Mouse (Mus musculus): ENCODE measurements around the gene Sapcd1.
"Not testable (repeated sequence)": the region's sequence is repeated elsewhere in the genome, so short reads cannot be mapped to it uniquely, and the experiment has no call there.

The Sapcd1 gene

DNA sequence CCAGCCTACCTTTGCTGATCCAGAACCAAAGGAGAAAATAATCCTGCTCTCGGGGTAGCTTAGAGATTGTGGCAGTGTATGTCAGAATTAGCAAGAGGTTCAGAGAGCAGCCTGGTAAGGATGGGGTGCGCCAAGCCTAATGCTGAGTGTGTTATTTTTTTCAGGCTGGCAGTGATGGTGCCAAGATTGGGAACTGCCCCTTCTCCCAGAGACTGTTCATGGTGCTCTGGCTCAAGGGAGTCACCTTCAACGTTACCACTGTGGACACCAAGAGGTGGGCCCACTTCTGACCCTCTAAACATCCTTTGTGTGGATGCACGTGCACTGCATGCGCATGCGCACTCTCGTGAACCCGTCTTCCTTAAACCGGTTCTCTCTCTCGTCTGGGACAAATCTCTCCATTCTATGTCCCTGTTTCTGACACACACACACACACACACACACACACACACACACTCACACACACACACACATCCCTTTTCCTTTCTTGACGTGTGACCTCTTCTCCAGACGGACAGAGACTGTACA lies 24.5 kb upstream of the Sapcd1 start:
- no peak for DNase-seq (ENCODE audit: low spot score in 2 of 2)

DNA sequence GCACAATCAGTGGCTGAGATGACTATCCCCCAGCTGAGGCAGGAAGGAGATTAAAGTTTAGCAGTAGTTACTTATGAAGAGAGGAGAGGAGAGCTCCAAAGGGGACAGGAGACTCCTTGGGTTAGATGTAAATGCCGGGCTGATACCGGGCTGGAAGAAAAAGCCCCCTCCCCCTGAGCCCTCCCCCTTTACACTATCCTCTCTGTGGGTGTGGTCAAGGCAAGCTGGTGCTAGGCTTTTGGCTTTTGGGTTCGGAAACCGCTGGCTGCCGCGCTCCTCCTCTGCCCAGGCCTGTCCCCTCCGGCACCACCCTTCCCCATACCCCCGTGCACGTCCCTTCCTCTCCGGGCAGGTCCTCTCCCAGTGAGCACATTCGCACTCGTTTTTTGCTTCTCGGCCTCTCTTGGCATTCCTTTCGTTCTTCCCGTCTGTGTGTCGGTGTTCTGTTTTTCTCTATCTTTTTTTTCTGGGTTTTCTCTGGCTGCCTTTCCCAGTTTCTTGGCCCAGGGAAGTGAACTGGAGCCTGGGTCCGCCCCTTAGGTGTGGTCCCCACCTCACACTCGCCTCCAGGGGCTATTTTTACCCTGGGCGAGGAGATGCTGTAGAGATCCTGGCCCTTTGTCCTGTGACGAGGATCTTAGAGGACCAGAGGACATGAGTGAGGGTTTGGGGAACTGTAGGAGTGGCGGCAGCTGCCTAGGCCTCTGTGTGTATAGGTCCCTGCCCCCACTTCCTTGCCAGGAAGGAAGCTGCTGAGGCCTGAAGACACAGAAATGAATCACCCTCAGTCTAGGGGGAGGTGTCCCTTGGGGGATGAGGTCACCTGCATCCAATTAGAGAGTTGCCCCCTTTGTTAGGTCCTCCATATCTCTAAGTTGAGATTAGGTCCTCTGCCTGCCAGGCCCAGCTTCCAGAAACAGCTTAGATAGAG lies 23.6 kb upstream of the Sapcd1 start:
- peak; percentile 68 to 69 for DNase-seq (ENCODE audit: low spot score in 2 of 2)

DNA sequence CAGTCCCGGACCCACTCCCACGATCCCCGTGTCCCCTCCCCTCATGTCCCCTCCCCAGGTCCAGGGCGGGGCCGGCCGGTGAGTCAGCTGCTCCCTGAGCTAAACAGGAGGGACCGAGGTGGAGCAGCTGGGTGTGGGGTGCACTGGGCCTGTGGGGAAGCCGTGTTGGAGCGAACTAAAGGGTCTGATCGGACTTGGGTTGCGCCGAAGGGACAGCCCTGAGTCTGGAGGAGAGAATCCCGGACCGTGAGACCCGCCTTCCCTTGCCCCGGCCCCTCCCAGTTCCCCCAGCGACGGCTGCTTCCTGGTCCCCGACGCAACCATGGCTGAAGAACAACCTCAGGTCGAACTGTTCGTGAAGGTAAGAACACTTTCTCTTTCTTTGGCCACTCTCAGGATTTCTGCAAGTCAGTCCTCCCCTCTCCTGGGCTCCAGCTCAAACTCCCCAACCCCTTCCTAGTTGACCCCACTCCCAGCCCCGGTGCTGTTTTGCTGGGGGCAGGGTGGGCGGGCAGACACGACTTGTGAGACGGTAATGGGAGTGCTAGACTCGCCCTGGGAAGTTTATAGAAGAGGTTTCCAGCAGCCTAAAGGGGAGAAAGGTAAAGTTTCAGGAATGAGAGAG lies 22.4 kb upstream of the Sapcd1 start:
- peak; percentile 75 to 80 for DNase-seq (ENCODE audit: low spot score in 2 of 2)

DNA sequence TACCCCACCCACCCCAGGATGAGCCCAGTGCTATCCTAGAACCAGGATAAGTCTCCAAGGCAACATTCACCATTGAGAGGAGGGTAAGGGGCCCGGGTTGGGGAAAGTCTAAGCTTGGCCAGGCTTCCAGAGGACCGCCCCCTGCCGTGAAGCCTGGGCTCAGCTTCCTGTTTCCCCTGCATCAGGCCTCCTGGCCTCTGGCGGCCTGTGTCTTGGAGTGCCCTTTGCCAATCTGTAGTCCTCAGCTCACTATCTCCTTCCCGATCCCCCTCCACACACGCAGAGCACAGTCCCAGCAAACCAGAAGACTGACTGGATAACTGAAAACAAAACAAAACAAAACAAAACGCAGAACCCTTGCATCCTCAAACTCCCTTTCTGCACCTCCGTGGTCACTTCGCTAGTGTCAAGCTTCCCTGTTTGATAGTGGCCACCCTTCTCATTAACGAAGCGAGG lies 21.8 kb upstream of the Sapcd1 start, which contains the start of gene Clic1:
TSS of gene Clic1 (plus strand) at position 406 of the 456 bp plus-strand sequence.
- peak; percentile 74 to 79 for DNase-seq (ENCODE audit: low spot score in 2 of 2)

DNA sequence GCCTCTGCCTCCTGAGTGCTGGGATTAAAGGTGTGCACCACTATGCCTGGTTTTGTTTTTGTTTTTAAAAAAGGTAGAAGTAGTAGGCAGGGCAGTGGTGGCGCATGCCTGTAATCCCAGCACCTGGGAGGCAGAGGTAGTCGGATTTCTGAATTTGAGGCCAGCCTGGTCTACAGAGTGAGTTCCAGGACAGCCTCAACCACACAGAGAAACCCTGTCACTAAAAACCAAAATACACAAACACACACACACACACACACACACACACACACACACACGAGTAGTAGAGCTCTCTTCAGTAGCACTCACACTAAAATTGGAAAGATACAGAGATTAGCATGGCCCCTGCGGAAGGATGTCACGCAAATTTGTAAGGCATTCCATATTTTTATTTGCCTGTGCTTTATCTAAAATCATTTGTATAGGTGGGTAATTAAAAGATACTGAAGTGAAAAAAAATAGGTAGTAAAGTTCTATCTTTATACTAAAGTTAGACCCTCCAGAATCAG lies 21.2 kb upstream of the Sapcd1 start:
- DNase-seq (ENCODE audit: low spot score in 2 of 2), result no peak

DNA sequence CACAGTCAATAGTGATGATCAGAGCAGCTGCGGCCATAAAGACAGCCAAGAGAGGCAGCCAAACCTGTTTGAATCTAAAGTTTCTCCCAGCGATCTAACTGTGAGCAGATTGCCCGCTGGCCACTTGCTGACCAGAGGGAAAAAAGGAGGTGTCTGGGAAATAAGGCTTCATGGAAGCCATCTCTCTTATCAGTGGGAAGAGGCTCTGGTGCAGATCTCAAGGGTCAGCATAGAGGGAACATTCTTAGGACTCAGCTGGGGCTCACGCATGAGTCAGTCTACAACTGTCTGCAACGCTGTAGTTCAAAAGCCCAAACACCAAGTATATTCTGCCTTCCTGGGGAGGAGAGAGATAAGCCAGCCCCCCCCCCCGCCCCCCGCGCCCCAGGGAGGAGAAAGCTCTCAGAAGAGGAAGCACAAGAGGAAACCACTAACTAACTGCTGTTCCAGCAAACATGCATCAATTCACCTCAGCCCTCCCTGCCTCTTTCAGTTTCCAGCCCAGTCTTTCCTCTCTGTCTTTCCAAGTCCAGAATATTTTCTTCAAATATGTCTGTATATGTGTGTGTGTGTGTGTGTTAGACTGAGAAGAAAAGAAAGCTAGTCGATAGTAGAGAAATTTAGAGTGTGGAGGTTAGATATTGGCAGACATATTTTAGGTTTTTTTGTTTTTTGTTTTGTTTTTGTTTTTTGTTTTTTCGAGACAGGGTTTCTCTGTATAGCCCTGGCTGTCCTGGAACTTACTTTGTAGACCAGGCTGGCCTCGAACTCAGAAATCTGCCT lies 20.5 kb upstream of the Sapcd1 start:
- DNase-seq (ENCODE audit: low spot score in 2 of 2), result no peak

DNA sequence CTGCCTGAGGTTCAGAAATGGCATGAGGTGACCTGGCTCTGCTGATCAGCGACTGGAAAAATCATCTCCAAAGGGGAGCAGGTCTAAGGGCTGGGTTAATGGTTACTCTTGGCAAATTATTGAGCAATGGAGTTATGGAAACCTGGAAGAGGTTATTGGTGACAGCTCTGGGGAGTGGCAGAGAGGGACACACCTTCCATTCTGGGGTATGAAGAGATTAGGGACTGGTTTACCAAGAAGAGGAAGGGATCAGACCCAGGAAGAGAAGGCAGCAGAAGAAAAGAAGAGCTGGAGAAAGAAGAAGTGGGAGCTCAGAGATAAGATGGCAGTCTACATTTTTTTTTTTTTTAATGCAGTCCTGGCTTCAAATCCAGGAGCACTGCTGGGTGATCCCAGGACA lies 19.9 kb upstream of the Sapcd1 start:
- no peak for DNase-seq (ENCODE audit: low spot score in 2 of 2)

DNA sequence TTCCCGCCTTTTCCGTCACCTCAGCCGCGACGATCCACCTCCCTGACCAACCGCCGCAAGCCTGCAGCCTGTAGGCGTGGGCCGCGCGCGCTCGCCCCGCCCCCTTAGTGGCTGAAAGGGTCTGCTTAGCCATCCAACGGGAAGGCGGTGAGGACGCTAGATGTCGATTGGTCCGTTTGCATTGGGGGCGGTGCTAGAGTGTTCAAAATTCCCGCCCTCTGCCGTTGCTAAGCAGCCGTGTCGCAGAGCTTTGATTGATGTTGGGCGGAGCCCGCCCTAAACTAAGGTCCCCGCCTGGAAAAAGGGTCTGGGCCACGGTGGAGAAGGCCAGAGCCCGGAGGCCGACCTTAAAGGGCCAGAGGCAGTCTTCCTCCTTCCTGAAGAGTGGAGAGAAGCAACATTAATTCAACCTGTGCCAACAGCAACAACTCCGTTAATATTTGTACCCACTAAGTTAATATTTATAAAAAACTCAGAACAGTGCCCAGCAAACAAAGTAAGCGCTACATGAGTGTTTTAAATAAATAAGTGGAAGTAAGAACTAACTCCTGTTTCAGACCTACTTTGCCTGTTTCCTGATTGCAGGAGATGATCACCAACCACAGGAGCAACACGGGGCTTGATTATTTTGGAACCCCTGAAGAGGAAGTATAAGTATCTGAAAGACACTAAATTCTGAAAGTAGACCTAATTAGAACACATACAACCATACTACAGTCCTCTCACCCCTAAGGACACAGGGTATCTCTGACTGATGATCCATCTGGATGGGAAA lies 19.1 kb upstream of the Sapcd1 start, which contains the start of gene Msh5:
TSS of gene Msh5 (minus strand) at position 65 of the 775 bp plus-strand sequence.
- peak; percentile 96 for DNase-seq (ENCODE audit: low spot score in 2 of 2)

DNA sequence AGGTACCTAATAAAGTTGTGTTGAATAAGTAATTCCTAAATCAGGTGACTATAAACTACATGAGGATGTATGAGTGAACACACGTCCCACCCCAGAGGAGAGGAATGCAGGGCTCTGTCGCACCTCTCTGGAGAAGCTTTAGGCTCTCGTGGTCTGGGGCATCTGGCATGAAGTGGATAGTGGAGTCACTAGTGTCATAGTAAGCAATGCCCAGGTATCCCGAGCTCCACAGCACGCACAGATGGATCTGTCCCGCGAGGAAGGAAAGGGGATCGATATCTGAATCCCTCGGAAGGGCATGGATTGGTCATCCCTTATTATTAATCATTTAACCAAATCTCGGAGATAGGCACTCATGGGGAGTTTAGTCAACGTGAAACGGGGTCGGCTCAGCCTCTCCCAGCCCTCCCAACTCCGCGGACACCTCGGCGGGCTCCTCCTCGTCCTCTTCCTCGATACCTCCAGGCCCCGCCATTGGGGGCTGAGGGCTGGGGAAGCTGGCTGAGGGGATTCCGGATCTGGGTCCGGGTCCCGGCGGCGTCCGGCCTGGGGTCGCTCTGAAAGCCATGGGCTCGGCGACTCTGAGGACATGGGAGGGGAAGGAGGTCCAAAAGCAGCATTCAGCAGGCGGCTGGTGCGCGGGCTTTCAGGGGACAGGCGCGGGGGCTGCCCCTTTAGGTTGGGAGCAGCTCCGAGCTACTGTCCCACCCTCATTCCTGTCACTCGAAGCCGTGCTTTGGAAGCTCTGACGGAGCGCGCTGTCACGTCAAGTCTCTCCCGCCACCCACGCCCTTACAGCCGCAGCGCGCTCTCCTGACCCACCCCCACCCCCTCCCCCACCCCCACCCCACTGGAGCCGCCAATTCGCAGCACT lies 18.2 kb upstream of the Sapcd1 start:
- no peak for DNase-seq (ENCODE audit: low spot score in 2 of 2)

DNA sequence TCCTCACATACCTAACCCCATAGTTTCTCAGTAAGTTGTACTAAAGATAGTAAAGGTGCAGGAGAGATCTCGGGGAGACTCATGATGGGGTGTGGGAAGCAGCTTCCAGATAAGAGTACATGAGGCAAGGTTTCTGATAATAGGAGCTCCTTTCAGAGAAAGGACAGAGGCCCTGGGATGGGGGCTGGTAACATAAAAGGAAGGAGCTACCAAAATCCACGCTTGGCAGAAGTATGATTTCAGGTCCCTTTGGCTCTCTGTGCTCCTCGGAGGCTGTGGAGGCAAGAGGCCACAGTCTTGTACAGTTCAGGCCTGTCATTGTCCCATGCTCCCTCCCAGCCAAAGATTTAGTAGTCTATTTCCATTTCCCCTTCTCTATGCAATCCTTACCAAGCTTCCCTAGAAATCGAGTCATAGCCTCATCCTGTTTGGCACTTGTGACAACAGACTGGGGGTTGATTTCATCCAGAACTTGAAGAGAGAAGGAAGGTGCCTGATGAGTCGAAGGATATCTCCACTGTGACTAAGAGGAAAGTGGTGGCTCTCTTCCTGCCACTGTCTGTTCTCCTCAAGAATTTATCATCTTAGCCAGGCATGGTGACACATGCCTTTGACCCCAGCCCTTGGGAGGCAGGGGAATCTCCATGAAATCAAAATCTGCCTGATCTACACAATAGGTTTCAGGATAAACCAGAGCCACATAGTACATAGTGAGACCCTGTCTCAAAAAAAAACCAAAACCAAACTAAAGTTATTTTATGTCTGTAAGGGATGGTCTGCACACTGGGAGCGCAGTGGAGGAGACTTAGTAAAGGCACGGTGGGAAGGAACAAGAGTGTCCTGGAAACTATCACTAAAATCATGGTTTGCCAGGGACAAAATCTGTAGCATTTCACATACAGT lies 17.3 kb upstream of the Sapcd1 start:
- no peak for DNase-seq (ENCODE audit: low spot score in 2 of 2)

DNA sequence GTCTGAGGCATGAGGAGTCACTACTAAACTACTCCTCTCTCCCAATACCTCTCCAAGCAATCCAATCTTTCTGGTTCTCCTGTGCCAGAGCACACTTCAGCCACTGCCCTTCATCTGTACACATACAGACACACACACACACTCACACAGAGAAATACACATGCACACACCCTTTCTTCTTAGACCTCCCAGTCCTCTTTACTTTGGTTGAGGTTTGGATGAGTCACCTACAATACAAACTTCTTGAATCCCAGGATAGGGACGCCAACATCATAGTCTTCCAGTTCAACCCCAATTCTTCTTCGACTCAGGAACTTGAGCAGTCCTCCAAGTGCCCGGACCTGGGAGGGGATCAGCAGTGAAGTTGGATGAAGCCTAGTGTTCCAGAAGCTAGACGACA lies 16.0 kb upstream of the Sapcd1 start:
- DNase-seq (ENCODE audit: low spot score in 2 of 2), result no peak

DNA sequence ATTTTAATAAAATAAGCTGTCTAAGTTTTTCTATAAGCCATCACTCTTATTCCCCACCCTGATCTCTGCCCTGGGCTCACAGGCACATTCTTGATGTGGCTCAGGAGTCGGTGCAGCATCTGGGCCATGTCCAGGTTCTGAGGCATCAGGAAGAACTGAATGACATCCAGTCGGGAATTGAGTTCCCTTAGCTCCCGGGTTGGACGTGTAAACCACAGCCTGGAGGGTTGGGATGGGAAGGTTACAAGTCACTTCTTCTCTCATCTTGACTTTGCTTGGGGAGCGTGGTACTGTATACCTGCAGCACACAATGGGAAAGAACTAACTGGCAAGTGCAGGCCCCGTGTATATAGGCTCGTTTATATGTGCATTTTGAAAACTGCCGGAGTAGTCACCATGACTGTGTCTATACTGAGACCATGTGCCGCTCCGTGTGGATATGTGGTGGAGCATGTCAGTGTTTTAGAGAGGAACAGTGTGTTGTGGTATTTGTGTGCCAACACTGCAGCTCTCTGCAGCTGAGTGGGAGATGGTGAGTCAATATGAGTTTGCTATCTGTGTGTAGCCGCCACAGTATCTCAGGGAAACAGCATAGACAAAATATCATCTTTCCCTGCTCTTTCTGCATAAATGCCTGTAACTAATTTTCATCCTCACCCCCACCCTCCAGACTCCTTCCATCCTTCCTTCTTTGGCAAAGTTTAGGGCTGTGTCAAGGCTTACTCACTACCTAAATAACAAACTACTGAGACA lies 11.5 kb upstream of the Sapcd1 start:
- DNase-seq (ENCODE audit: low spot score in 2 of 2), result no peak

DNA sequence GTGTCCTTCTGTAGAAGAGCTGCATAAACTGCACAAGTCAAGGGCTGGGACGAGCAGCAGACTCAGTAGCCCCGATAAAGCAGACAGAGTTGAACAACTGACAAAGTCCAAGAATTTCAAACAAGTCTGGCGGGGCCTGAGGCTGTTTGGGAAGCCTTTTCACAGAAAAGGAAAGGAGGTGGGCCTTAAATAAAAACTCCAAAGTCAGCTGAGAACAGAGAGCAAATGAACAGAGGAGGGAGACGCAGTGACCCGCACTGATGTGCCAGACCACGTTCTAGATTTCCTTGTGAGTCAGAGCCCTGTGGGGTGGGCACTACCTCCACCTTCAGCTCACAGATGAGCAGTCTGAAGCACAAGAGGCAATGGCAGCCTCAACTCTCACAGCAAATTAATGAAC lies 7.1 kb upstream of the Sapcd1 start:
- no peak for DNase-seq (ENCODE audit: low spot score in 2 of 2)

DNA sequence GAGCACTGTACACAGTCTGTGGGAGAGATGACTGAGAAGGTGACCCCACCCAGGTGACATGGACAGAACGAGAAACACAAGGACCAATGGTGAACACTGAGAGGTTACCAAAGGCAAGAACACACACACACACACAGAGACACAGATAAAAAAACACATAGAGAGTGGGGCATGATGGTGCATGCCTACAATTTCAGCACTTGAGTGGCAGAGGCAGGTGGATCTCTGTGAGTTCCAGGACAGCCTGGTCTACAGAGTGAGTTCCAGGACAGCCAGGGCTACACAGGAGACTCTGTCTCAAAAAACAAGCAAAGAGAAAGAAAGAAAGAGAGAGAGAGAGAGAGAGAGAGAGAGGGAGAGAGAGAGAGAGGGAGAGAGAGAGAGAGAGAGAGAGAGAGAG lies 5.9 kb upstream of the Sapcd1 start:
- DNase-seq (ENCODE audit: low spot score in 2 of 2), result not testable (repeated sequence)

DNA sequence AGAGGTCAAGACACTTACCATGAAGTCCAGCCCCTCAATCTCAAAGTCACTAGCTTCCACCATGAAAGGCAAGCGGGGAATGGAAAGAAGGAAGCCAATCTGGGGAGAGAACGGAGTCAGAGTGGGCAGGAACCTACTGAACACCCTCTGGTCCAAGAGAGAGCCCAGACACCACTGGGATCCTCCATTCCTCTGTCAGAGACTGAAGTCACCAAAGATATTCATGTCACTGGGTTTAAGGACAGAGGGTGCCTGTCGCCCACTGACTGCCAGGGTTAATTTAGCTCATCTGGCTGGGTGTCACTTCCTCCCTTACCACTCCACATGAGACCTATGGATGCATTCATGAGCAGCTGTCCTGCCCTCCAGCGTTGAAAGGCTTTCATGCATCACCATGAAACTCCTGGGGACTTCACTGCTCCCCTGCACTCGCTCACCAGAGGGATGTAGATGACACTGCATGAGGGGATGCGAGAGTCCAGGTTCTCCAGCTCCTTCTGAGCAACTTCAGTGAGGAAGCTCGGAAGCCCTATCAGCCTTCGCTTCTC lies 4.6 kb upstream of the Sapcd1 start:
- no peak for DNase-seq (ENCODE audit: low spot score in 2 of 2)

DNA sequence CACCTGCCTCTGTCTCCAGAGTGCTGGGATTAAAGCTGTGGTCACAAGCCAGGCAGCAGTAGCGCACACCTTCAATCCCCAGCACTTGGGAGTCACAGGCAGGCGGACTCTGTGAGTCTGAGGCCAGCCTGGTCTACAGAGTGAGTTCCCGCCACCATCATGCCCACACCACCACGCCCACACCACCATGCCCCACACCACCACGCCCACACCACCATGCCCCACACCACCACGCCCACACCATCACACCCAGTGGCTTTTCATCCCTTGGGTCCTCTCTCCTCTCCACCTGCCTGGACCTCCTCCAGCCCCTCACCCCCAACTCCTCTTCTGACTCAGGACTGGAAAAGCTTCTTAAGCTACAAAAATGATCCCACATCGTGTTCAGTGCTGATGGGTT lies 4.1 kb upstream of the Sapcd1 start:
- no peak for DNase-seq (ENCODE audit: low spot score in 2 of 2)

DNA sequence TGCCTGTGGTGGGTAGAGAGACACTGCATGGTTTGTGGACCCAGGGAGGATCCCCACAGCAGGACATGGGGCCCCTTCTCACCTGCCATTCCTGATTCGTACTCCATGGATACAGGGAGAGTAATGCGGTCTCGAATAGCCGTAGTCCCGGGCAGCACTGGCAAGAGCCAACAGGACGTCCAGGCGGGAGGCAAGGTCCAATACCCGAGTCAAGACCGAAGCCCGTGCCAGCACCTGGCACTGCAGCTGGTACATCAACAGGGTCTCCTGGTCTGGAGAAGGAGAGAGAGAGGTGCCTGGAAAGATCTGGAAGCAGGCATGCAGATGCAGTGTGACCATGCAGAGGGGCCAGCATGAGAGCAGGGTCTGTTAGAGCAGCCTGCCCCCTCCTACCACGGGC lies 3.5 kb upstream of the Sapcd1 start:
- no peak for DNase-seq (ENCODE audit: low spot score in 2 of 2)
